Mouse (Mus musculus): ENCODE measurements at regions not wholly inside any gene's neighbourhood (a gene's known extent, or its start where the extent isn't known, plus 50 kb on each side); places are given as distances from the start of the nearest gene placed in this dataset. TPM values are rescaled to one million over a fixed set of nuclear protein-coding genes. Genes with fewer than 3 reads are reported as not detected.

DNA sequence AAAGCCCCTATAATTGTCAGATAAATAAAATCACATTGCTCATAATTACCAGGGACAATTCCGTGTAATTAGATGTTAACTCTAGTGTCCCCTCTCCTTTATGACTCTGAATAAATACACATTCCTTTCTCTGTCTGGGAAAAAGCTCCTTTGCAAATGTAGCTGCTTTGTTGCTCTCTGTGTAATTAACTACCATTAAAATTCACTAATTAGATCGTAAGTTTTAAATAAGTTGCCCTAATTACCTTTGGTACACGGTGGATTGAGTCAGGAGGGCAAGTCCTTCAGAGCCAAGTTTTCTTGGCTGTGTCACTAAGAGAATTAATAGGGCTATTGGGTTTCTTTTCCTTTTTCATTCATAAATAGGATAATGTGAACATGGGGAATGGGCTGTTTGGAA is 834.7 kb downstream of the Tlr4 start:
- no peak overlapping the region for H3K4me3 ChIP-seq (replicated peaks)
- H3K9me3 ChIP-seq, result no peaks in the 10 kb centered on the region
- no peaks in the 10 kb centered on the region for H3K36me3 ChIP-seq
- no peak overlapping the region for H3K9ac ChIP-seq (replicated peaks)
- H3K27me3 ChIP-seq, result no peaks in the 10 kb centered on the region
- ATAC-seq (ENCODE audit: insufficient number of reproducible peaks, insufficient read depth, low FRiP score, low TSS enrichment, low read depth), result no peak
- 38% methylated on average over 3 of the region's 3 CpGs for WGBS
- H3K4me1 ChIP-seq (replicated peaks), result no peaks in the 10 kb centered on the region
- no peak overlapping the region for H3K4me2 ChIP-seq
- no peak overlapping the region for H3K27ac ChIP-seq

DNA sequence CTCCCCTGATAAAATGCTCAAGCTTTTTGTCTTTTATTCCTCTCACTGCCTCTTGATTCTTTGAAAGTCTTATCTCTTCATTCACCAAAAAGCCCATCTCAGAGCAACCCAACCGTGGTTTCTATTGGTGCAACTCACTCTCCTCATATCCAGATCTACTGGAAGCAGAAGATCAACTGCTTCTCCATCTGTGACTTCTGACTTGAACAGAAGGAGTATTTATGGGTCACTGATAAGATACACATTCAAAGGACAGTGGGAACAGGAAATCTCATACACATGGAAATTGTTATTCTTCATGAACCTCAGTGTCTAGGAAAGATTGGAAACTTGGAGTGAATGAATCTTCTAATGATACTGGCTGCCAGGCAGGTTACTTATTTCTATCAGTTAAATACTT is 846.6 kb downstream of the Tlr4 start:
- H3K4me1 ChIP-seq (replicated peaks), result no peaks in the 10 kb centered on the region
- H3K27ac ChIP-seq, result no peak overlapping the region
- no peaks in the 10 kb centered on the region for H3K27me3 ChIP-seq
- H3K4me3 ChIP-seq (replicated peaks), result no peak overlapping the region
- H3K36me3 ChIP-seq, result no peaks in the 10 kb centered on the region
- no peak overlapping the region for H3K4me2 ChIP-seq
- ATAC-seq (ENCODE audit: insufficient number of reproducible peaks, insufficient read depth, low FRiP score, low TSS enrichment, low read depth), result no peak
- H3K9me3 ChIP-seq, result no peaks in the 10 kb centered on the region
- 65% methylated on average over 1 of the region's 1 CpGs for WGBS
- H3K9ac ChIP-seq (replicated peaks), result no peak overlapping the region

DNA sequence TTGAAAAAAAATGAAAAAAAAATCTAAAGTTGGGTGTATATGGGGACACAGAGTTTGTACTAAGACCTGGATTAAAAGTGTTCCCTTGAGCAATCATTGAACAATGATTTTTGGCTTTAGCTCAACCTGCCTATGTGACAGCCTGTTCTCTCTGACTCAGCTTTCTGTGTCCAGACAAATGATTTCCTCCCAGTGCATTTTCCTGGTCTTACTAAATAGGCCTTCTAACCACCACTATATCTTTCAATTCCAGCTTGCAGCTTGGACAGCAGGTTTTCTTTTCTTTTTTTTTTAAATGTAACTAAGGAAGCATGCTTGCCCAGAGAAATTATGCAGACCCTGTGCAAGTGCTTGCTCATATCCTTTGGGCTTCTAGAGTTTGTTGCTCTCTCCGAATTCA is 850.2 kb downstream of the Tlr4 start:
- Histone ChIP-seq H3K4me2 (no peak overlapping the region), H3K9ac (replicated peaks) (no peak overlapping the region), H3K4me3 (replicated peaks) (no peak overlapping the region), H3K27ac (no peak overlapping the region), H3K4me1 (replicated peaks) (no peaks in the 10 kb centered on the region), H3K36me3 (no peaks in the 10 kb centered on the region), H3K27me3 (no peaks in the 10 kb centered on the region), H3K9me3 (no peaks in the 10 kb centered on the region)
- no peak for ATAC-seq (ENCODE audit: insufficient number of reproducible peaks, insufficient read depth, low FRiP score, low TSS enrichment, low read depth)
- 87% methylated on average over 1 of the region's 1 CpGs for WGBS

DNA sequence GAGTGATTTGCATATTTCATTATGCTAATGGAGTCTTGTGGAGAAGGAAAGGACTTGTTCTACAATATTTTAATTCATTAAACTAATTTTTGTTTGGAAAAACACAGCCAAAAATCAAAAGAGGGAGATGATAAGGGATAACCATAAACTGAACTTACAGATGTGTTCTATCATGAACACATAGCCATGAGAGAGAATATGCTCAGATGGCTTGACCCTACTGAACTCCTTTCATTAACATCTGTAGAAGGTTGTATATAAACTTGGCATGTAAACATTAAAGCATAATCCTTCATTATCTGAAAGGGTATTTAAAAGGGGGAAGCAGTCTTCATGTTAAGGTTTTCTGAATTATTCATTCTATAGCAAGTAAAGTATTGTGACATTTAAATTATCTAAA is 871.1 kb downstream of the Tlr4 start:
- Histone ChIP-seq H3K27me3 (no peaks in the 10 kb centered on the region), H3K4me1 (replicated peaks) (no peaks in the 10 kb centered on the region), H3K4me2 (no peak overlapping the region), H3K4me3 (replicated peaks) (no peak overlapping the region), H3K27ac (no peak overlapping the region), H3K36me3 (no peaks in the 10 kb centered on the region), H3K9me3 (no peaks in the 10 kb centered on the region), H3K9ac (replicated peaks) (no peak overlapping the region)
- no peak for ATAC-seq (ENCODE audit: insufficient number of reproducible peaks, insufficient read depth, low FRiP score, low TSS enrichment, low read depth)

Small RNA genes in the stretch of these regions (microRNA-seq; reads per million reads assigned to microRNA genes)
- gene Gm44497, result not detected
